Mouse (Mus musculus) lung, adult 2 months (tissue): ENCODE results near the gene Miga1.

Experiments
- CTCF ChIP-seq: fragments of 200-500 bp; IDR thresholded peaks from 2 replicates; pipeline ENCODE4 v1.5.1; 2011; ENCODE audit warnings: mild to moderate bottlenecking, low read length, control low read depth; ENCODE audit not compliant: insufficient read depth
- POLR2A ChIP-seq: fragments of 200-500 bp; IDR thresholded peaks from 2 replicates; pipeline ENCODE4 v1.6.1; 2011; ENCODE audit warnings: low read depth, mild to moderate bottlenecking, control low read depth, low read length, borderline replicate concordance; ENCODE audit errors: extremely low read depth

DNA sequence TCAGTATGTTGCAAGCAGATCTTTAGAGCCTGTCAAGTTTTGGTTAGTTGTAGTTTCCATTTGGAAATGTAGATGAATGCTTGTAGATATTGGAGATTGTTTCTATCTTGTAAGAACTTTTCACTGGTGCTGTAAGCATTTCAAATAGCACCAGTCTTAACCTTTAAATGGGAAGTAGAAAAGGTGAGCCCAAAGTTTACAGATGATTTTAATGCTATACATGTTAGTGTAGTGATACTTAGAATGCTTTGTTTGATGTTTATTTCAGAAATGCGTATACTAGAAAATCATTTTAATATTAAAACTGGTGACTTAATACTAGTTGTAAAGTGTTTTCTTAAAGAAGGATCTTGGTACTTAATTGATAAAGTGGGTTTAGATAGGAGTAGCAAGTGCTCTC is 104.4 kb downstream of the Miga1 start:
- TF ChIP-seq POLR2A (no peak), CTCF (no peak)
